Comparison of ENCODE assay signal across 9 mouse cellular contexts in the genomic region with DNA sequence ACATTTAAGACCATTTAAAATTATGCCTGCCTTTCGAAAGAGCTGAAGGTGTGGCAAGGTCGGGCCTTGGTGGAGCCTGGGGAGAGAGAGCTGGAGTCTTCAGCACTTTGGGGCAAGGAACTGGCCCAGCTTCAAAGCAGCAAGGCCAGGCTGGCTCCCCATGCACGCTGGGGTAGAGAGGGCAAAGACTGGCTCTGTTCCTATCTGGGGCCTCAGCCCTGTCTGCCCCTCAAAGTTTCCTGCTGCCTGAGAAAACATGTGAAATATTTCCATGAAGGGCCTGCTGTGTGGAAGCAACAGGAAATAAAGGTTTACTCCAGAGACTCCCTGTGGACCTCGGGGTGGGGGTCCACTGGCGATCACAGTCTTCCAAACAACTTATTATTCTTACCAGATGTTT.
DNase-seq lines count a peak whose midpoint lies in the region; ATAC-seq and TF ChIP-seq lines count a peak whose summit lies in the region.
"Had no signal": no experiment of that assay in that cellular context is flagged by ENCODE, and none has a peak within 500 bp of the region (broad histone marks: within the 10 kb centered on the region; RNA-seq: fewer than 3 reads in every experiment).

No protein-coding gene starts in this region.

- TF ChIP-seq CTCF in layer of hippocampus, adult 2 months (conservative IDR thresholded peaks at IDR 0.05), result no peak

- H3K27ac ChIP-seq in forebrain, embryonic 10.5 days, result peak overlapping the region; percentile 57; the same call in 1 of the 2 replicates
- H3K27ac ChIP-seq in forebrain, embryonic 11.5 days (ENCODE audit: low read depth, low read length), result no peak overlapping the region
- peak overlapping the region; percentile 81 for H3K27ac ChIP-seq in layer of hippocampus, adult 2 months
- peak overlapping the region; percentile 50 for H3K27ac ChIP-seq in embryonic facial prominence, embryonic 14.5 days (replicated peaks; ENCODE audit: low read depth, low read length)
- peak overlapping the region; percentile 91 for H3K27ac ChIP-seq in limb, embryonic 12.5 days

- no peak for DNase-seq in forebrain, embryonic 10.5 days (ENCODE audit: extremely low spot score, low spot score)
- no peak for DNase-seq in forebrain, embryonic 11.5 days (ENCODE audit: low spot score)
- no peak for DNase-seq in layer of hippocampus, adult 2 months (ENCODE audit: low spot score in 2 of 2)
- no peak for DNase-seq in layer of hippocampus, postnatal 36 days
- DNase-seq in embryonic facial prominence, embryonic 14.5 days (ENCODE audit: low spot score), result no peak
- no peak for DNase-seq in right cerebral cortex, postnatal 10 days (ENCODE audit: low spot score in 2 of 2)
- DNase-seq in urinary bladder, postnatal 25 days (ENCODE audit: low spot score), result no peak
- DNase-seq: B cell, adult 2 months had no signal

- no peak overlapping the region for H3K9ac ChIP-seq in forebrain, embryonic 11.5 days (ENCODE audit: low read length)
- no peak overlapping the region for H3K9ac ChIP-seq in embryonic facial prominence, embryonic 14.5 days (ENCODE audit: low read depth, low read length)
- H3K9ac ChIP-seq in limb, embryonic 12.5 days (replicated peaks), result no peak overlapping the region

- H3K36me3 ChIP-seq in forebrain, embryonic 10.5 days (replicated peaks), result no peaks in the 10 kb centered on the region
- H3K36me3 ChIP-seq in forebrain, embryonic 11.5 days (ENCODE audit: control insufficient read depth, insufficient read depth, low read length), result no peaks in the 10 kb centered on the region
- no peaks in the 10 kb centered on the region for H3K36me3 ChIP-seq in embryonic facial prominence, embryonic 14.5 days (ENCODE audit: control insufficient read depth, insufficient read depth, low read length)
- H3K36me3 ChIP-seq in limb, embryonic 12.5 days, result no peaks in the 10 kb centered on the region

- no peaks in the 10 kb centered on the region for H3K27me3 ChIP-seq in forebrain, embryonic 10.5 days (ENCODE audit: poor library complexity, severe bottlenecking)
- H3K27me3 ChIP-seq in forebrain, embryonic 11.5 days (ENCODE audit: control insufficient read depth, insufficient read depth, low read length), result no peaks in the 10 kb centered on the region
- no peaks in the 10 kb centered on the region for H3K27me3 ChIP-seq in embryonic facial prominence, embryonic 14.5 days (replicated peaks; ENCODE audit: control insufficient read depth, insufficient read depth, low read length)
- H3K27me3 ChIP-seq in limb, embryonic 12.5 days, result no peaks in the 10 kb centered on the region

- 61% methylated on average over 5 of the region's 5 CpGs for WGBS in forebrain, embryonic 10.5 days
- WGBS in forebrain, embryonic 11.5 days, result 71% methylated on average over 5 of the region's 5 CpGs
- 23% methylated on average over 5 of the region's 5 CpGs for WGBS in embryonic facial prominence, embryonic 14.5 days
- 16% methylated on average over 5 of the region's 5 CpGs for WGBS in limb, embryonic 12.5 days

- no peaks in the 10 kb centered on the region for H3K9me3 ChIP-seq in forebrain, embryonic 10.5 days
- H3K9me3 ChIP-seq in forebrain, embryonic 11.5 days (ENCODE audit: control insufficient read depth, low read length), result no peaks in the 10 kb centered on the region
- no peaks in the 10 kb centered on the region for H3K9me3 ChIP-seq in embryonic facial prominence, embryonic 14.5 days (ENCODE audit: control insufficient read depth, low read length)
- H3K9me3 ChIP-seq in limb, embryonic 12.5 days, result no peaks in the 10 kb centered on the region

- peaks cover 34% of the 10 kb centered on the region for H3K4me1 ChIP-seq in forebrain, embryonic 10.5 days
- H3K4me1 ChIP-seq in forebrain, embryonic 11.5 days (replicated peaks; ENCODE audit: control insufficient read depth, insufficient read depth, low read length), result no peaks in the 10 kb centered on the region
- peaks cover 16% of the 10 kb centered on the region; the same call in 1 of the 2 replicates for H3K4me1 ChIP-seq in embryonic facial prominence, embryonic 14.5 days (ENCODE audit: control insufficient read depth, insufficient read depth, low read length)
- H3K4me1 ChIP-seq in limb, embryonic 12.5 days (replicated peaks), result peaks cover 20% of the 10 kb centered on the region

- H3K4me2 ChIP-seq in forebrain, embryonic 11.5 days (ENCODE audit: low read depth, low read length, severe bottlenecking), result no peak overlapping the region
- no peak overlapping the region for H3K4me2 ChIP-seq in embryonic facial prominence, embryonic 14.5 days (ENCODE audit: low read depth, low read length)
- no peak overlapping the region for H3K4me2 ChIP-seq in limb, embryonic 12.5 days

- H3K4me3 ChIP-seq in forebrain, embryonic 10.5 days, result no peak overlapping the region
- no peak overlapping the region for H3K4me3 ChIP-seq in forebrain, embryonic 11.5 days (ENCODE audit: low read depth, low read length)
- no peak overlapping the region for H3K4me3 ChIP-seq in layer of hippocampus, adult 2 months
- no peak overlapping the region for H3K4me3 ChIP-seq in embryonic facial prominence, embryonic 14.5 days (ENCODE audit: low read depth, low read length)
- no peak overlapping the region for H3K4me3 ChIP-seq in limb, embryonic 12.5 days (replicated peaks)

- ATAC-seq in forebrain, embryonic 11.5 days (replicated peaks; ENCODE audit: low FRiP score), result no peak
- ATAC-seq in embryonic facial prominence, embryonic 14.5 days (ENCODE audit: low read depth), result peak; percentile 26
- ATAC-seq in limb, embryonic 12.5 days (ENCODE audit: insufficient number of reproducible peaks, insufficient read depth, low FRiP score, low TSS enrichment, low read depth), result 0 out of 2 replicates have a peak, but pooled peaks have one; percentile 21
